Mouse (Mus musculus): ENCODE results near the gene Cer1.

- TF ChIP-seq CTCF (IDR thresholded peaks at IDR 0.05; ENCODE audit: extremely low read depth, insufficient read depth, insufficient read length, insufficient replicate concordance) = no peak
- TF ChIP-seq POLR2A (IDR thresholded peaks at IDR 0.05; ENCODE audit: low read depth, low read length) = no peak
Observed at GRCm38 (mm10) chr4:82872548-82872947, 12.4 kb downstream of the Cer1 start.

All from spleen, adult 2 months (tissue).